Mouse (Mus musculus) lung, embryonic 16.5 days (tissue): ENCODE data around the gene Pck2. TPM values are rescaled to one million over a fixed set of nuclear protein-coding genes. Genes with fewer than 3 reads are reported as not detected.
A peak's percentile ranks its signal among the peaks of the same experiment; 100 is the strongest.

Experiments used
- ATAC-seq: fragments of 200-750 bp; cut with Nextera tagmentation; 2 replicates; pipeline ENCODE4 v1.8.0; 2017; ENCODE audit warnings: low read depth, mild to moderate bottlenecking, moderate library complexity
- H3K27ac ChIP-seq: fragments of 300-500 bp; sonication (generic); 2 replicates; pipeline ENCODE4 v1.5.1; 2014; ENCODE audit warnings: mild to moderate bottlenecking, control low read depth, low read length
- H3K27me3 ChIP-seq: fragments of 300-500 bp; sonication (generic); 2 replicates; pipeline ENCODE4 v1.6.1; 2014; ENCODE audit warnings: low read depth, low read length, mixed read lengths; ENCODE audit not compliant: control insufficient read depth, insufficient read depth
- H3K36me3 ChIP-seq: fragments of 300-500 bp; sonication (generic); 2 replicates; pipeline ENCODE4 v1.6.1; 2014; ENCODE audit warnings: low read length; ENCODE audit not compliant: control insufficient read depth, insufficient read depth
- H3K4me1 ChIP-seq: fragments of 300-500 bp; sonication (generic); replicated peaks from 2 replicates; pipeline ENCODE4 v1.6.1; 2014; ENCODE audit warnings: low read length, mixed read lengths; ENCODE audit not compliant: control insufficient read depth, insufficient read depth
- H3K4me2 ChIP-seq: fragments of 300-500 bp; sonication (generic); 2 replicates; pipeline ENCODE4 v1.6.1; 2014; ENCODE audit warnings: low read depth, low read length, control low read depth
- H3K4me3 ChIP-seq: fragments of 300-500 bp; sonication (generic); 2 replicates; pipeline ENCODE4 v1.5.1; 2014; ENCODE audit warnings: mild to moderate bottlenecking, low read length, control low read depth
- H3K9ac ChIP-seq: fragments of 300-500 bp; sonication (generic); 2 replicates; pipeline ENCODE4 v1.6.1; 2014; ENCODE audit warnings: low read length, control low read depth
- H3K9me3 ChIP-seq: fragments of 300-500 bp; sonication (generic); 2 replicates; pipeline ENCODE4 v1.6.1; 2016; ENCODE audit warnings: low read length; ENCODE audit not compliant: control insufficient read depth
- WGBS: fragments of 180-500 bp; shearing (Covaris S2); extraction: QIAGEN DNeasy Blood & Tissue Kit; methylation state at CpG from one replicate; pipeline ENCODE4 v1.1.7; 2014; 5-methylcytosine and 5-hydroxymethylcytosine counted together
- polyA plus RNA-seq: library from polyadenylated mRNA; unstranded; fragments of >200 nt; fragmentation: Nextera tagmentation; extraction: Ambion mirVana; gene quantifications from 2 replicates; pipeline ENCODE4 v1.2.1, GENCODE M21; 2015

The Pck2 gene
- polyA plus RNA-seq, 1 experiment from 2014 or later = 69.4 TPM

GRCm38 (mm10) chr14:55551347-55551746 is 11.3 kb downstream of the Pck2 start:
- no peak for ATAC-seq
- H3K9ac ChIP-seq = no peak overlapping the region
- H3K4me1 ChIP-seq = no peaks in the 10 kb centered on the region
- no peak overlapping the region for H3K4me3 ChIP-seq
- WGBS = 70% methylated on average over 5 of the region's 5 CpGs
- H3K27ac ChIP-seq = no peak overlapping the region
- no peaks in the 10 kb centered on the region for H3K9me3 ChIP-seq
- H3K27me3 ChIP-seq = no peaks in the 10 kb centered on the region
- no peak overlapping the region for H3K4me2 ChIP-seq
- H3K36me3 ChIP-seq = peaks cover 21% of the 10 kb centered on the region

DNA sequence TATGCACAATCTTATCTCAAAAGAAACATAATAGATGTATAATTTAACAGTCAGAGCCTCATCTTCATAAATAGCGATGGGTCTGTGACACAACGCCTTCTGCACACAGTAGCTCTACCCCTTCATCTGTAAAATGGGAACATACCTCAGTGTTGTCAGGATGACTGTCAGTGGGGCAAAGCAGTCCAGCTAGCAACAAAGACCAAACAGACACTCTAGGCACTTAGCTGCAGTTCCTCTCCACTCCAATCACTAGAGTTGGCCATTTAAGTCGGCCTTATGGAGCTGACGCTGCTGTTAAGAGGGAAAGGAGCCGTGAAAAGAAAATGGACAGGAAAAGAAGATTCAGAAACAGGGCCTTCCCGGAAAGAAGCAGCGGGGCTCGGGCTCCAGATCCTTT is 11.7 kb downstream of the Pck2 start:
- H3K4me2 ChIP-seq = no peak overlapping the region
- ATAC-seq = no peak
- 90% methylated on average over 8 of the region's 8 CpGs for WGBS

GRCm38 (mm10) chr14:55554635-55555034 is 14.6 kb downstream of the Pck2 start:
- H3K4me1 ChIP-seq = peaks cover 6% of the 10 kb centered on the region
- no peak overlapping the region for H3K4me3 ChIP-seq
- no peak overlapping the region for H3K9ac ChIP-seq
- H3K27me3 ChIP-seq = no peaks in the 10 kb centered on the region
- H3K36me3 ChIP-seq = peaks cover 1% of the 10 kb centered on the region
- ATAC-seq = no peak
- H3K4me2 ChIP-seq = no peak overlapping the region
- H3K27ac ChIP-seq = no peak overlapping the region
- no peaks in the 10 kb centered on the region for H3K9me3 ChIP-seq

More for the DNA sequence above, 11.7 kb downstream of the Pck2 start:
- H3K9me3 ChIP-seq = no peaks in the 10 kb centered on the region
- H3K4me1 ChIP-seq = peaks cover 2% of the 10 kb centered on the region
- peaks cover 21% of the 10 kb centered on the region for H3K36me3 ChIP-seq
- no peak overlapping the region for H3K4me3 ChIP-seq
- no peaks in the 10 kb centered on the region for H3K27me3 ChIP-seq
- H3K27ac ChIP-seq = no peak overlapping the region
- no peak overlapping the region for H3K9ac ChIP-seq

DNA sequence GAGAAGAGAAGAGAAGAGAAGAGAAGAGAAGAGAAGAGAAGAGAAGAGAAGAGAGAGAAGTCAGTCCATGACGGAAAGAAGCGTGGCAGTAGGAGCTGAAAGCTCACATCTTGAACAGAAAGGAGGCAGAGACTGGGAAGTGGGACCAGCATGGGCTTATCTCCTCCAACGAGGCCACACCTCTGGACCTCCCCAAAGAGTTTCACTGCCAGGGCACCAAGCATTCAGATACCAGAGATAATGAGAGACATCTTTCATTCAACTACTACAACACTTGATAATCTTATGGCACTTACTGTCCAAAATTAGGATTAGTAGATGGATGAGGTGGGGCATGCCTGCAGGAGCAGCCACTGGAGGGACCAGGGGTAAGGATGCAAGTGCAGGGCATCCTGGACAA is 15.7 kb downstream of the Pck2 start:
- no peaks in the 10 kb centered on the region for H3K36me3 ChIP-seq
- H3K4me1 ChIP-seq = peaks cover 6% of the 10 kb centered on the region
- ATAC-seq = no peak
- no peak overlapping the region for H3K9ac ChIP-seq
- H3K4me3 ChIP-seq = no peak overlapping the region
- no peaks in the 10 kb centered on the region for H3K9me3 ChIP-seq
- no peak overlapping the region for H3K27ac ChIP-seq
- WGBS = 74% methylated on average over 3 of the region's 3 CpGs
- H3K4me2 ChIP-seq = no peak overlapping the region
- no peaks in the 10 kb centered on the region for H3K27me3 ChIP-seq

DNA sequence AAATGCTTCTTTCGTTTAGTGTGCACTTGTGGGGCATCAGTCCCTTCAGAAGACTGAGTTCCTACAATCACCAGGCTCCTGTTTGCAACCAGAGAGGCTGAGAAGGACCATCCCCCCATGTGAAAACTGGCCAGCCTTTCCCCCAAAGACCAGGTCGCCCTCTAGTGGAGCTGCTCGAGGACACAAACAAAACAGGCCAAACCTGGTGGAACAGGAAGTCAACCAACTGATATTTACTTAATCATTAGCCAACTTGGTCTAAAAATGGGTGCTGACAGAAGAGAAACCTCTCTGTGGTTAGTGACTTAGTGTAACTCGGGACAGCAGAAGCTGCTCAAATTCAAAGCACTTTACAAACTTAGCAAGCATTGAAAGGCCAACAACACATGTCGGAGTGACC is 16.9 kb downstream of the Pck2 start:
- Histone ChIP-seq H3K27ac (peak overlapping the region; percentile 47; the same call in 1 of the 2 replicates), H3K36me3 (no peaks in the 10 kb centered on the region)
- no peak for ATAC-seq

DNA sequence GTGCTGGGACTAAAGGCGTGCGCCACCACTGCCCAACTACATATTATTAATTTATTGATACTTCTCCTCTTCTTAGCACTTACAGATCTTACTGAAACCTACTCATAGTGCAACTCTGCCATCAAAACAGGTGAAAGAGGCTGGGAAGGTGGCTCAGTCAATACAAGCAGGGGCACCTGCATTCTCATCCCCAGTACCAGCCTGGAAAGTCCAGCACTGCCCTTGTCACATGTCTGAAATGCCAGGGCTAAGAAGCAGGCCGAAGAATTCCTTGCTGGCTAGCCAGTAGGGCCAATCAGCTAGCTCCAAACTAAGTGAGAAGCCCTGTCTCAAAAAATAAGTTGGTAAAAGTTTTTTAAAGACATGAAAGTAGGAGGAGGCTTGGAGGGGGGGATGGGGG is 17.5 kb downstream of the Pck2 start:
- WGBS = 78% methylated on average over 3 of the region's 3 CpGs
- H3K4me1 ChIP-seq = peaks cover 20% of the 10 kb centered on the region
- 0 out of 2 replicates have a peak overlapping the region, but pooled peaks have one; percentile 47 for H3K27ac ChIP-seq
- no peaks in the 10 kb centered on the region for H3K27me3 ChIP-seq
- no peak overlapping the region for H3K9ac ChIP-seq
- no peak overlapping the region for H3K4me3 ChIP-seq
- H3K36me3 ChIP-seq = no peaks in the 10 kb centered on the region
- no peak for ATAC-seq
- no peak overlapping the region for H3K4me2 ChIP-seq
- H3K9me3 ChIP-seq = no peaks in the 10 kb centered on the region

More for the DNA sequence above, 16.9 kb downstream of the Pck2 start:
- Histone ChIP-seq H3K4me2 (no peak overlapping the region), H3K4me1 (peaks cover 17% of the 10 kb centered on the region), H3K27me3 (no peaks in the 10 kb centered on the region), H3K4me3 (no peak overlapping the region), H3K9me3 (no peaks in the 10 kb centered on the region), H3K9ac (no peak overlapping the region)
- WGBS = 18% methylated on average over 5 of the region's 5 CpGs

GRCm38 (mm10) chr14:55558740-55559448 is 18.8 kb downstream of the Pck2 start:
- Histone ChIP-seq H3K4me3 (no peak overlapping the region), H3K27ac (0 out of 2 replicates have a peak overlapping the region, but pooled peaks have one; percentile 17), H3K4me1 (peaks cover 20% of the 10 kb centered on the region), H3K4me2 (peak overlapping the region; percentile 91), H3K36me3 (peaks cover 1% of the 10 kb centered on the region; the same call in 1 of the 2 replicates), H3K9ac (no peak overlapping the region), H3K27me3 (no peaks in the 10 kb centered on the region), H3K9me3 (no peaks in the 10 kb centered on the region)
- no peak for ATAC-seq
- 46% methylated on average over 6 of the region's 6 CpGs for WGBS

DNA sequence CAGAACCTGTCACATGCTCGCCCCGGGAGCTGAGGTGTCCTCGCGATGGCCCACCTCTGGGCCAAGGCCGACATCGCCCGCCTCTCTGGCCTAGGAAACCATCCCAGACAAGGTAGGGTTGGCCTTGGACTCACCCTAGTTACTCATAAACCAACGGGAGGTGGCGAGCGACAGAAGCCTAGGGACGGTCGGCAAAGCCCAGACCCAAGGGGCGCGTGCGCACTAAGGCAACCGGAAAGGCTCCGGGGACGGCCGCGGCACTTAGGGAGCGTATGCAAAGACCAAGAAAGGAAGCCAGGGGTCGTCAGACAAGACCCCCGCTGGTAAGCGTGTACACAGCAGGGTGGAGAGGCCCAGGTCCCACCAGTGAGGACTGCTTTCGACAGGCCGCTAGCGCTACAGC is 19.7 kb downstream of the Pck2 start, which contains the start of gene Dcaf11:
Gene Dcaf11 (plus strand): TSS at position 208 of the 403 bp plus-strand sequence.
- H3K9ac ChIP-seq = peak within 1 kb of the TSS; percentile 87

GRCm38 (mm10) chr14:55560202-55561073 is 20.4 kb downstream of the Pck2 start, which contains the start of gene A730061H03Rik:
Gene A730061H03Rik (minus strand): TSS chr14:55560406.
- Histone ChIP-seq H3K9ac (peak within 1 kb of the TSS; percentile 87), H3K4me1 (peaks cover 20% of the 10 kb centered on the region), H3K36me3 (peaks cover 14% of the 10 kb centered on the region), H3K27me3 (no peaks in the 10 kb centered on the region), H3K27ac (peak within 1 kb of the TSS; percentile 100), H3K4me2 (peak within 1 kb of the TSS; percentile 91), H3K4me3 (peak within 1 kb of the TSS; percentile 83), H3K9me3 (no peaks in the 10 kb centered on the region)
- peak; percentile 95 for ATAC-seq
- under 1% methylated on average over 51 of the region's 51 CpGs for WGBS

More for the DNA sequence above, 19.7 kb downstream of the Pck2 start, which contains the start of gene Dcaf11:
- H3K4me1 ChIP-seq = peaks cover 20% of the 10 kb centered on the region
- under 1% methylated on average over 27 of the region's 27 CpGs for WGBS
- peak within 1 kb of the TSS; percentile 91 for H3K4me2 ChIP-seq
- peaks cover 10% of the 10 kb centered on the region for H3K36me3 ChIP-seq
- peak within 1 kb of the TSS; percentile 83 for H3K4me3 ChIP-seq
- ATAC-seq = peak; percentile 78
- peak within 1 kb of the TSS; percentile 100 for H3K27ac ChIP-seq
- no peaks in the 10 kb centered on the region for H3K27me3 ChIP-seq
- H3K9me3 ChIP-seq = no peaks in the 10 kb centered on the region
